Mouse (Mus musculus): Measurements from ENCODE around the gene Irf3.

Irf3 gene

DNA sequence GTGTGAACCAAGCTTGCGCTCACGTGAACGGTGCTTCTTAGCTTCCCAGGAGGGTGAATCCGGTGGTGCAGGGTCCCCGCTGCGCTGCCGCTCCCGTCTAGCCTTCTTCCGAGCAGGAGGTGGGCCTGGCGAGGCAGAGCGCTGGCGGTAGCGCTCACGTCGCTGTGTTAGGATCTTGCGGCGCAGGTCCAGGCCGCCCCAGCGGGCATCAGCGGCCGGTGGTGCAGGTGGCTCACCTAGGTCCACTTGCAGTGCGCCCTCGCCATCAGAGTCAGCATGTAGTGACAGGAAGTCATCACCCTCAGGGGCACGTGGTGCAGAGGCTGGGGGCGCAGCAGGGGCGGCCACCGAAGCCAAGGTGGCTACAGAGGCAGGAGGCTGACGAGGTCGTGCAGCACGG, 10.4 kb downstream of the Irf3 start:
- no peak for DNase-seq (ENCODE audit: low read depth)

DNA sequence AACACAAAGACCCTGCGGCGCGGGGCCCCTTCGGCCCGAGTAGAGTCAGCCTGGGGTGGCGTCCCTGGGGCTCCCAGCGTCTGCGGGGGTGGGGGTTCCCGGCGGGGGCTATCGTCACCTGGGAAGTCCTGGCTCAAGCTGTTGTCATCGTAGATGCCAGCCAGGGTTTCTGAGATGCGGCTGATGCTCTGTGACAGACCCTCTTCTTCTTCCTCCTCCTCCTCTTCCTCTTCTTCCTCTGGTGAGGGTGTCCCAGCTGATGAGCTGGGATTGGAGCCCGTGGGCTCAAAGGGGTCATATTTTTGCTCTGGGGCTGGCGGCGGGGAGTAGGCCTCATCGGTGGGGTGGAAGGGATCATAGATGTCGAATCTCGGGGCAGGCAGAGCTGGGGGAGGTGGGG, 11.0 kb downstream of the Irf3 start:
- no peak for DNase-seq (ENCODE audit: low read depth)

DNA sequence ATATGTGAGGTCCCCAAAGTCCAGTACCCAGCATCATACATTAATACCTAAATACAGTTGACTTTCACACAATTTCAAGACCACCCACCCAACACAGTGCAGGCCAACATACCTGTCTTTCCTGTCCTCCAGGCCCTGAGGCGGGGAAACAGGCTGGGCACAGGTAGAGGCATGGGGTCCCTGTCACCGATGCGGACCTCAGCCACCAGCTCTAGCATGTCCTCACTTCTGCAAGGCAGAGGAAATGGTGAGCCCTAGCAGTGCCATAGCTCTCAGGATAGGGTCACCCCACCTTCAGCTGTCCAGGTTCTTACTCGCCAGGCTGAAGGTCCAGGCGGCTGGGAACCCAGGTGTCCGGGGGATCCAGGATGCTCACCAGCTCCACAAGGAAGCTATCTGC, 14.6 kb downstream of the Irf3 start:
- no peak for DNase-seq (ENCODE audit: low read depth)

DNA sequence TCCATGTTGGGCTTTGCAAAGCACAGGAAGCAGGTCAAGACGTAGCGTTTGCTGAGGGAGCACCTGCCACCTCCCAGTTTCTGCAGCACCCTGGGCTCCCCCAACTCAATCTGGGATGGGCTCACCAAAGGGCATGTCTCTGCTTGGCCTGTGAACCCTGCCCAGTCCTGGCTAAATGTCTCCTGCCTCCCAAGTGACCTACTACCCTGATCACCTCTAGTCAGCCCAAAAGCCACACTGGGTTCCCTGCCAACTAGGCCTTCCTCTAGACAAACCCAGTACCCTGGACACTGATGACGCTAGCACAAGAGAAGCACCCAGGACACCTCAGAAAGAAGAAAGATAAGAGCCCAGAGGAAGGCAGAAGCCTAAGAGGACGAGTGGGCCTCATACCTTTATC, 15.4 kb downstream of the Irf3 start:
- no peak for DNase-seq (ENCODE audit: low read depth)

DNA sequence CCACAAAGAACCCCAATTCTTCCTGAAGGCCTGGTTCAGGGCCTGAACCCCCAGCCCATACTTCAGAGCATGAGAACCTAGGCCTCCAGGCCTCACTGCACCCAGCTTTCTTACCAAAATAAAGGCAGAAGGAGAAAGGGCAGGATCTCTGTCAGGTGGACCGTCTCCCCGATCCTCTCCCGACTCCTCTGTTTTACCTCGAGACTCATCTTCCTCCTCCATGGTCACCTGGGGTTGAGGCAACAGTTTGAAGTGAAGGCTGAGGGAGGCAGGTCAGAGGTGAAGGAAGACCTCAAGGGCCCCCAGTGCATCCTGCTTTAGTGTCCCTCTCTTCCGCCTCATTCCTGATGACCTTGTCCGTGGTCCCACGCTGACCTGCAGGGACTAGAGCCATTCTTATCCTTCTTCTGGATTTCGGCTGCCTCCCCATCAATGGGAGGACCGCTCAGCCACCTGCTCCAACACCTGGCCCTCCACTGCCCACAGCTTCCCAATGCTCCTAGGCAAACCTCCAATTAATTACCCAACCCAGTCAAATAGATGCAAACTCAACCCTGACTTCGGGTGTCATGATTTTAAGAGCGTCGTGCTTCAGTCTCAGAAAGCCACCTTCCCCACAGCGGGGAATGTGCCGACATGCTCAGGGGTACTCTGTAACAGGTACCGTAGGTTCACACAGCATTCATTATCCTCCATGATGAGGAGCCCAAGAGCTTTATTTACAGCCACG, 16.1 kb downstream of the Irf3 start:
- no peak for DNase-seq (ENCODE audit: low read depth)

DNA sequence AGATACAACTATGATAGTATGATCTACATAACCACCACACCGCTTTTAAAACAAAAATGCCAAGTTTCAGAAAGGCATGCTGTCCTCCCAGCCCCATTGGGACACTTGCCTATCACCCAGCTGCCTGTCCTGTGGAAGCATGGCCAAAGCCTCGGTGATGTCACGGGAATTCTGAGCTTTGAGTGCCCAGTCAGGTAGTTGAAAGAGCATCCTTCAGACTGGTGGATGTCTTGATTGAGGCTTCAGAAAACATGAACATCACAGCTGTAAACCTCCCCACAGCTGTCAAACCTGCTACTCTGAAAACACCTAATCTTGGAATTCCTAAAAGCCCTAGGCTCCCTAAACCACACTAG, 16.6 kb downstream of the Irf3 start:
- DNase-seq (ENCODE audit: low read depth), result no peak

DNA sequence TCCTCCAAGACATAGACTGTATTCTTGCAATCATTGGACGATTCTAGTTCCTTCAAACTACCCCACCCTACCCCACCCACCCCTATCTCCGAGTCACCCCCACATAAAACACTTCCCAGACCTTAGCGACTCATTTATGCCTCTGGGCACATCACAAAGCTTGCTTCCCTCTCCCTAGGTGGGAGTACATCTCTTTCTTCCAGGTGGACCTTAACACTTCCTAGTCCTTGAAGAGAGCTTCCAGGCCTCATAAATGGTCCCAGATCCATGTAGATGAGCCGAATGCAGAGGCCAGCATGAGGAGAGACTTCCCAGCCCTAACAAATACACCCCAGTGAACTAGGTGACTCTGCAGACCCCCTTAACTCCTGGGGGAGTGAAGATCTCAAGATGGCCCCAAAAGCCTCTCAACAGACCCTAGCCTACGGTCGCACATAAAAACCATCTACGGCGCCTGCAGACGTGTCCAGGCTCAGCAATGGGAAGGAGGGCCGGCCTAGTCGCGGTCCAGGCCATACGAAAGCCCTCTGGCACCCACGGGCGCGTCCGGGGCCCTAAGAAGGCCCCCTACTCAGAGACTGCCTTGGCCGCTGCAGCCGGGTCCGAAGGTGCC, 18.0 kb downstream of the Irf3 start:
- DNase-seq (ENCODE audit: low read depth), result no peak

DNA sequence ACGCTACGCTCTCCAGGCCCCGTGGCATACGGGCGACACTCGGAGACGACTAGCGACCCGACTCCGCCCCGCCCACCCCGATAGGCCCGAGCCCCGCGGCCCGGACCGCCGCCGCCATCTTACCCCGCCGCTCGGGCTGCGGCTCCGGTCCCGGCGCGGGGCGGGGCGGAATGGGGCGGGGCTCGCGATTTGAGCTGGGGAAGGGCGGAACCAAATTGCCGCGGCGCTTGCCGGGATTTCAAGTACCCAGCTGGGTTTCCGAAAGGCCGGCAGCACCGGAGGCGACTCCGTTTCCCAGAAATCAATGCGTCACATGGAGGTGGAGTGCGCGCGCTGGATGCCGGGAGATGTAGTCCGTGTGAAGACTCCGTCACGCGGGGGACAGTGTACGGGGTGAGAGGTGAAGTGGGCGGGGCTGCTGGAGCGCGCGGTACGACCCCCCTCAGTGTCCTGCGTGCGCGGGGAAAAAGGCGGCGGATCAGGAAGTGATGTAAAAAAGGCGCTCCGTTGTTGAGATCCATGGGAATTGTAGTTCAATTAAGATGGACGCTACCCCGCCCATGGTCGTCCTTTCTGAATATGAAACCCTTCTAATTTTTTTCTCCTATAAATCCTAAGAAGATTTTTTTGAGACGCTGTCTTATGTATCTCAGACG, 18.6 kb downstream of the Irf3 start, which contains the start of gene Scaf1:
Scaf1 (minus strand) TSS at position 407 of the 656 bp plus-strand sequence.
- DNase-seq (ENCODE audit: low read depth), result peak; percentile 99

DNA sequence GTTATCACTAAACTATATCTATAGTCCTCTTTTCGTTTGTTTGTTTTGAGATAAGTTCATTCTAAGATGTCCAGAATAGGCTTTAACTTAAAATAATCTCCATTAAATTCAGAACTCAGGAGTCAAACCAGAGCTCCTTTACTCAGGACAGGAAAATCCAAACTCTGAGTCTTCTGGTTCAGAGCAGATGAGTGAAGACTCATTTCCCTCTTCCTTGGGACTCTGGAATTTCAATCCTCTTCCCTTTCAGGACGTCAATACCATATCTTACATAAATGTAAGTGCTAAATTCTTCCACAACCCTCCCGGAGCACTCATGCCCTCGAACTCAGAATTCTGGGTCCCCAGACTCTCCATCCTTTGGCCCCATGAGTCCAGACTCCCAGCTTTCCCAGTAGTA, 19.3 kb downstream of the Irf3 start:
- peak; percentile 55 for DNase-seq (ENCODE audit: low read depth)

DNA sequence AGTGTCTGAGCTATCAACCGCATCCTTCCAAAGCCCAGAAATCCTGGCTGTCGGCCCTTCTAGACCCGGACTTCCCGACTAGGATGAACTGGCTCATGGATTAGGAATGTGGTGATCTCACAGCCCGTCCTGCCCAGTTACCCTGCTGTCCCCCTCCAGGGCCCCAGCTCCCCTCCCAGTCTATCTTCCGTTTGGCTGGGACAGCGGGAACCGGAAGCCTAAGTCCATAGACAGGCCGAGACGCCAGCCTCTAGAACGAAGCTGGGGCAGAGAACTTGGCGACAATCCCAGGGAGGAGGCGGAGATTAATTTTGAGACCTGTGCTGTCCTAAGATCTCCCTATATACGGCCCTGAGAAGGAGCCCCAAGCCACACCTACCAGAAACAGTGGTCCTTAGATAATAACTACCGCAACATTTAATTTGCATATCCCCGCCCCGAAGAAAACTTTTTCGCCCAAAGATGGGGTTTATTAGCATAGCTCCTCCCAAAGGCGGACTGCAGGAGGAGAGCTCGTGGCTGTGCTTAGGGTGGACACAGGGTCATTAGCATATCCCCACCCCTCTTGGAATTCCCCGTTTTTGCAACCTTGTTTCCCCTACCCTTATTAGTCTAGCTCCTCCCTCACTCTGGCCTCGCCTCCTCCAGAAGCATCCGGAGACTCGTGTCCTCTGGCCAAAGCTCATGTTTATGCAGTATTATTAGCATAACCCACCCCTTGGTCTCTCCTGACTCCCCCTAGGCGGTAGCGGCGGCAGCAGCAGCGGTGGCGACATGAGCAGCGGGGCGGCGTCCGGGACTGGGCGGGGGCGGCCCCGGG, 20.0 kb downstream of the Irf3 start, which contains the start of gene Rras:
Rras (plus strand) TSS at position 720 of the 820 bp plus-strand sequence.
- DNase-seq (ENCODE audit: low read depth), result peak; percentile 97

DNA sequence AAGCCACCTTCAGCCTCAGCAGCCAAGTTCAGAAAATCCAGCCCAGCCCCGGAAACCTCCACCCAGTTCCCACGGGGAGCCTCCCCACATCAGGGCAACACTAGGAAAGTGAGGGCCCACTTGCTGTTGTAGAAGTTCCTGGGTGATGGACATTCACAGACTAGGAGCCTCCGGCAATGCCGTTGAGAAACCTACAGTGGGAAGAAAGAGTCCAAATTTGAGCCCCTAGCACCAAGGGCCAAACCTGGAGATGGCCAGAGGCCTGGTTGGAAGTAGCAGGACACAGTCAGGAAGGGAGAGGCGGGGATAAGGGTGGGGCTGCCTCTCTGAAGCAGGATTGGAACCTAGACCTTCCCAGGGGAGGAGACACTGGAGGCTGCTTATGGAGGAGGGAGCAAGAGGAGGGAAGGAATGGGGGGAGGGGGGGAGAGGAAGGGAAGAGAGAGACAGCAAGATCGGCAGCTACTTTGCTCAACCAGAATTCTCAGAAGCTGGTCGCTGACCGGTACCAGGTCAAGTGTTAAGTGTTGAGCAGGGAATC, 21.7 kb downstream of the Irf3 start:
- no peak for DNase-seq (ENCODE audit: low read depth)

DNA sequence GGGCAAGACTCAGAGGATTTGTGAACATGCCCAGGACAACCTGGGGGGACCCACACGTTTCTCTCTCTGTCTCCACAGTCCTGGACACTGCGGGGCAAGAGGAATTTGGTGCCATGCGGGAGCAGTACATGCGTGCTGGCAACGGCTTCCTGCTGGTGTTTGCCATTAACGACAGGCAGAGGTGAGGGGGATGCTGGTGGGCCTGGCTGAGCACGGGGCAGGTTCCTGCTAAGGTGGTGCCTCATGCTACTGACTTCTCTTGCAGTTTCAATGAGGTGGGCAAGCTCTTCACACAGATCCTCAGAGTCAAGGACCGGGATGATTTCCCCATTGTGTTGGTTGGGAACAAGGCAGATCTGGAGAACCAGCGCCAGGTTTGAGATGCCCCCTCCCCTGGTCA, 22.8 kb downstream of the Irf3 start:
- no peak for DNase-seq (ENCODE audit: low read depth)

DNA sequence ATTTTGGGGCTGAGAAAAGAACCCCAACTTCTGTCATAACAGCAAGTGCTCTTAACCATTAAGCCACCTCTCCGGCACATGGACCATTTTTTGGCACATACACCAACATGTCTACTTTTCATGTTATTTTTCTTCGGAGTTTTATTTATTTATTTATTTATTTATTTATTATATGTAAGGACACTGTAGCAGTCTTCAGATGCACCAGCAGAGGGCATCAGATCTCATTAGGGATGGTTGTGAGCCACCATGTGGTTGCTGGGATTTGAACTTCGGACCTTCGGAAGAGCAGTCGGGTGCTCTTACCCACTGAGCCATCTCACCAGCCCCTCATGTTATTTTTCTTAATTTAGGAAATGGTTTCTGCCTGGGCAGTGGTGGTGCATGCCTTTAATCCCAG, 26.3 kb downstream of the Irf3 start:
- DNase-seq (ENCODE audit: low read depth), result peak; percentile 32

DNA sequence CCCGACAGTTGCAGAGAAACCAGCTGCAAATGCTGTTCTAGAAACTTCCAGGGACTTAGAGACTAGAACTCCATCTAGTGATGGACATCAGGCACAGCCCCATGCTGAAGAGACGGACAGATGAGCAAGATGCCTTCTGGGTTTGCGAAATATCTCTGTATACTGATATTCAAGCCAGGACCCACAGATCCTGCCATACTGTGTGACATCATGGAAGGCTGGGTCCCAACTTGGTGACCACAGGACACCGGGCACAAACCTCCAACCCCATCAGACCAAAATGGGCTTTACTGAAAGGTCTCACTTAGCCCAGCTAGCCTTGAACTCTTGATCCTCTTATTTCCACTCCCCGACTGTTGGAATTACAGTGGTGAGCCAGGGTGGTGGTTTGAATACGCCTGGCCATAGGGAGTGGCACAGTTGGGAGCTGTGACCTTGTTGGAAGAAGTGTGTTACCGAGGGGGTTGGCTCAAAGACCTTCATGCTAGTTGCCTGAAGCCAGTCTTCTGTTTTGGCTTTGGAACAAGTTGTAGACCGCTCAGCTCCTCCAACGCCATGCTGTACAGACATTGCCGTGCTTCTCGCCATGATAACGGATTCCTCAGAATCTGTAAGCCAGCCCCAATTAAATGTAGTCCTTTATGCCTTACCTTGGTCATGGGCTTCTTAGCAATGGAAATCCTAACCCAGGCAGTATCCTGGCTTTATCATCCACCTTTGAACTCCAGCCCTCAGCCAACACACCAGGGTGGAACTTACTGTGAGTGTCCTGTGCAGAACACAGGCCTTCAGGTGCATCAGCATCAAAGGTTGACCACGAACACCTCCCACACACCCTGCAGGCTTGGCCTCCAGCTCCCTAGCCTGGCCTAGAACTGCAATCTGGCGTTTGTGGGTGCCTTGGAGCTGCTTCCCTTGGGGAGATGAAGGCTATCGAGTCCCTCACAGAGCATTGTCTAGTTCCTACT, 27.1 kb downstream of the Irf3 start:
- DNase-seq (ENCODE audit: low read depth), result no peak

DNA sequence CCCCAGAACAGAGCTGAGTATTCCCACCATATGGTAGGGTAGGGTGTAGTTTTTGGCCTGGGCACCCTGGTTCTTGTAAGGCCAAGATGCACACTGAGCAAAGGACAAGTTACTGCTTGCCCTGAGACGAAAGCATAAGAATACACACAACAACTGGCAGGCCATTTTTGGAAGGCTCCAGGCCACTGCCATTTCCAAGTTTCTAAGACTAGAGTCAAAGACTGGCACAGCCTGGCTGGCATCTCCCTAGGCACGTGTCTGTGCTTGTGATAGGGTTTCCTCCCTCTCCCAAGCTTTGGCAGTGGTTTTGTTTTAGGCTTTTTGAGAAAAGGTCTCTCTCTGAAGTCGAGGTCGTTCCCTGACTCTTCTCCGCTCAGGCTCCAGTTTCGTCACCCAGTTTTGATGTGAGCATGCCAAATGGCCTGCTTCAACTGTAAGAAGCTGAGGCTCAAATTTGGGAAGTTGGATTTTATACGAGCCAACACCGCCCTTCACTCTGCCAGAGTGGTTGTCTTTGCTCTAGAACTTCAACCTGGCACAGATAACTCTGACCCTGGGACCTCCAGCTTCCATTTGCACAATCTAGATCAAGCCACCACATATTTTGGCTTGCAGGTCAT, 28.3 kb downstream of the Irf3 start:
- DNase-seq (ENCODE audit: low read depth), result no peak

DNA sequence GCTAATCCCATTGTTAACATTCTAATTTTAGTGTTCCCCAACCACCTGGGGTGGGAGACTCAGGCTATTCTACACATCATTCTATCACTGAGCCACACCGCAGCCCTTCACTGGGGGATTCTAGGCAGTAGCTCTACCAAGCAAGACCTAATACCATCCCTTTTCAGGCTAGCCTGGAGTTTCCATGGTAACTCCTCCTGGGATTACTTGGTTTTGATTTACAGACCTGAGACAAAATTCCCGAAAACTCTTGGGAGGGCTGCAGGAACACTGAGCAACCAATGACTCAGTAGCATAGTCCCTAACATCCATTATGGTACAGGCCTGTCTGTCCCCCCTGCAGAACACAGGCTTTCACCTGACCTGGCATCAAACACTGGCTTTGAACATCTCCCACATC, 28.8 kb downstream of the Irf3 start:
- no peak for DNase-seq (ENCODE audit: low read depth)

DNA sequence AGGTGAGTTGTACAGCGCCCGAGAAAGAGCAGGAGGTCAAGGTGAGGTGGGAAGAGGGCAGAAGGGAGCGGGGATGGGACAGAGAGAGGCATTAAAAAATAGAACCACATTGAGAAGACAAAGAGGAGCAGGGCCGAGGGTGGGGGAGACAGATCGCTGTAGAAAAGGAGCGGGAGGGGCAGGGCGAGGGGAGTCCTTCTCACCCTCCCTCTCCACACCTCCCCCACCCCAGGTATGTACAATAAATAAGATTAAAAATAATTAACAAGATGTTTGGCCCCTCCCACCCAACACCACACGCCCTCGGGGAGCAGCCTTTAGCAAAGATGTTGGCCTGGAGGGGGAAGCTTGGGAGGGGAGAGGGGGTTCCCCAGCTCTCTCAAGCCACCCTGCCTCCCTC, 30.3 kb downstream of the Irf3 start:
- DNase-seq (ENCODE audit: low read depth), result no peak

DNA sequence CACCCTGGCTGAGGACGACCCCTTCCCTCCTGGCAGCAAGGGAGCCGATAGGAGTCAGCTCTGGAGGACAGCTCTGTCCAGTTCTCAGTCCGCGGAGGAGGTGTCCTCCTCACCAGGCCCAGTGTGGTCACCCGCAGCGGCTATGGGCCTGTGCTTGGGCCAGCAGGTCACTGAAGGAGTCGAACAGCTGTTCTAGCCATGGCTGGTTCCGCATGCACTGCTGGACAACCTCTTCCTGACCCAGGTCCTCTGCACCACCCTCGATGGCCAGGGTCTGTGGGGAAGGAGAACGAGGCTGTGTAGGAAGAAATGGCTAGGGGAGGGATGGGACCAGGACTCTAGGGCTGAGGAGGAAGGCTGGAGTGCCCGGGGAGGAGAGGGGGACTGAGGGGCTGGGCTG, 30.9 kb downstream of the Irf3 start:
- DNase-seq (ENCODE audit: low read depth), result no peak

DNA sequence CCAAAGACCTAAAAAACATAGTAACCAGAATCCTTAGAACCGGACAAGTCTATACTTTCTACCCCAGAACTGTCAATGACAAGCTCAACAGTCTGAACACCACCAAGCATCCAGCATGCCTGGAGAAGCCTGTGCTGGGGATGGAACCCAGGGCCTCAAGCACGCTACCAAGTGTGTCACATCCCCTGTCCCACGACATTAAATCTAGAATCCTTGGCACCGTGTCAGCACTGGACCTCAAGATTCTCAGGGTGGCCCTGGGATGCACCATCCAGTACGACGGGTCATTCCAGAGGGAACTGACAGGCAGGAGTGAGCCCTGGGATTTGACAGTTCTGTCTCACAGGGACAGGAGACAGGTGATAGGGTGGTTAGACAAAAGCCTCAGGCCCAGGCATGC, 32.5 kb downstream of the Irf3 start:
- DNase-seq (ENCODE audit: low read depth), result no peak

DNA sequence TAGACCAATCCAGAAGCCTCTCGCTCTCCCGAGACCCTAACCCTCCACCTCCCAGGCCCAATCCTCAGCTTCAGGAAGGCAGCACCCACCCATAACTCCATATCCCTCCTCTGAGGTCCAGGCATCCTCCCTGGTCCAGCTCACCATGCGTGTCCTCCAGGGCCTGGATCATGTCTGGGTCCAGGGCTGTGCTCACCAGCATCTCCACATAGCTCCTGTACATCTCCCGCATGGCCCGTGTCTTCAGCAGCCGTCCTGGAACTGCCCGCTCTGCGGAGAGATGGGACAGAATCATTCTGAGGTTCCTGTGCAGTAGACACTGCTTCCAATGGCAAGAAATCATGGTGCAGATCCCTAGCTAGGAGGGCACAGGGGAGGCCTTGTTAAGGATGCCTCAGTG, 33.4 kb downstream of the Irf3 start:
- no peak for DNase-seq (ENCODE audit: low read depth)

All from naive thymus-derived CD4-positive, alpha-beta T cell, adult 2 months (primary cell).